Mouse (Mus musculus): Measurements from ENCODE around the gene 6430628N08Rik. TPM values are rescaled to one million over a fixed set of nuclear protein-coding genes. Genes with fewer than 3 reads are reported as not detected.

Gene 6430628N08Rik
- total and polyA plus RNA-seq, 3 experiments: not detected

- no peaks in the 10 kb centered on the region for H3K9me3 ChIP-seq (replicated peaks)
- TF ChIP-seq CTCF (IDR thresholded peaks at IDR 0.05; ENCODE audit: low read depth, low read length): no peak
- TF ChIP-seq TAL1 (conservative IDR thresholded peaks at IDR 0.05; ENCODE audit: low read depth, low read length): no peak
- DNase-seq (ENCODE audit: low spot score) (no peak), ATAC-seq (ENCODE audit: extremely low read depth, insufficient number of reproducible peaks, low FRiP score, poor library complexity, severe bottlenecking) (no peak)
- no peaks in the 10 kb centered on the region for H3K4me1 ChIP-seq (ENCODE audit: insufficient read depth, low read depth, low read length)
- peaks cover 2% of the 10 kb centered on the region; the same call in 1 of the 2 replicates for H3K27me3 ChIP-seq (ENCODE audit: insufficient read depth, low read length)
- H3K4me3 ChIP-seq (ENCODE audit: low read depth, low read length): no peak overlapping the region
- peaks cover 59% of the 10 kb centered on the region for H3K36me3 ChIP-seq (replicated peaks)
These were observed 11.6 kb upstream of the 6430628N08Rik start for GRCm38 (mm10) chr4:115878828-115879227.

- H3K36me3 ChIP-seq (replicated peaks): peaks cover 35% of the 10 kb centered on the region
- ATAC-seq (ENCODE audit: extremely low read depth, insufficient number of reproducible peaks, low FRiP score, poor library complexity, severe bottlenecking): no peak
- DNase-seq (ENCODE audit: low spot score): no peak
- peaks cover 11% of the 10 kb centered on the region; the same call in 1 of the 2 replicates for H3K27me3 ChIP-seq (ENCODE audit: insufficient read depth, low read length)
- no peak overlapping the region for H3K4me3 ChIP-seq (ENCODE audit: low read depth, low read length)
- H3K4me1 ChIP-seq (ENCODE audit: insufficient read depth, low read depth, low read length): no peaks in the 10 kb centered on the region
- H3K9me3 ChIP-seq (replicated peaks): no peaks in the 10 kb centered on the region
- TF ChIP-seq POLR2AphosphoS5 (IDR thresholded peaks at IDR 0.05; ENCODE audit: insufficient replicate concordance, low read depth, low read length) (no peak), GATA2 (IDR thresholded peaks at IDR 0.05; ENCODE audit: borderline replicate concordance, low read depth, low read length) (no peak), TAL1 (conservative IDR thresholded peaks at IDR 0.05; ENCODE audit: low read depth, low read length) (no peak), CTCF (IDR thresholded peaks at IDR 0.05; ENCODE audit: low read depth, low read length) (no peak), GATA1 (IDR thresholded peaks at IDR 0.05; ENCODE audit: borderline replicate concordance, low read length) (no peak)
These were observed 9.3 kb upstream of the 6430628N08Rik start for GRCm38 (mm10) chr4:115881183-115881582.

- TF ChIP-seq TAL1 (conservative IDR thresholded peaks at IDR 0.05; ENCODE audit: low read depth, low read length) (no peak), POLR2AphosphoS5 (IDR thresholded peaks at IDR 0.05; ENCODE audit: insufficient replicate concordance, low read depth, low read length) (no peak), CTCF (IDR thresholded peaks at IDR 0.05; ENCODE audit: low read depth, low read length) (no peak), GATA1 (IDR thresholded peaks at IDR 0.05; ENCODE audit: borderline replicate concordance, low read length) (no peak), GATA2 (IDR thresholded peaks at IDR 0.05; ENCODE audit: borderline replicate concordance, low read depth, low read length) (no peak)
- no peak for DNase-seq (ENCODE audit: low spot score)
- Histone ChIP-seq H3K36me3 (replicated peaks) (peaks cover 25% of the 10 kb centered on the region), H3K27me3 (ENCODE audit: insufficient read depth, low read length) (peaks cover 11% of the 10 kb centered on the region; the same call in 1 of the 2 replicates), H3K9me3 (replicated peaks) (no peaks in the 10 kb centered on the region), H3K4me1 (ENCODE audit: insufficient read depth, low read depth, low read length) (no peaks in the 10 kb centered on the region), H3K4me3 (ENCODE audit: low read depth, low read length) (no peak overlapping the region)
- ATAC-seq (ENCODE audit: extremely low read depth, insufficient number of reproducible peaks, low FRiP score, poor library complexity, severe bottlenecking): no peak
These were observed 8.3 kb upstream of the 6430628N08Rik start for GRCm38 (mm10) chr4:115882195-115882594.

GRCm38 (mm10) chr4:115884022-115884421 is 6.4 kb upstream of the 6430628N08Rik start, which contains the start of gene Kncn:
Kncn (plus strand) TSS chr4:115884400.
- peaks cover 8% of the 10 kb centered on the region for H3K36me3 ChIP-seq (replicated peaks)
- peaks cover 14% of the 10 kb centered on the region for H3K27me3 ChIP-seq (ENCODE audit: insufficient read depth, low read length)
- no peaks in the 10 kb centered on the region for H3K9me3 ChIP-seq (replicated peaks)
- TF ChIP-seq GATA2 (IDR thresholded peaks at IDR 0.05; ENCODE audit: borderline replicate concordance, low read depth, low read length) (no peak), POLR2AphosphoS5 (IDR thresholded peaks at IDR 0.05; ENCODE audit: insufficient replicate concordance, low read depth, low read length) (no peak), CTCF (IDR thresholded peaks at IDR 0.05; ENCODE audit: low read depth, low read length) (no peak), TAL1 (conservative IDR thresholded peaks at IDR 0.05; ENCODE audit: low read depth, low read length) (no peak), GATA1 (IDR thresholded peaks at IDR 0.05; ENCODE audit: borderline replicate concordance, low read length) (no peak)
- DNase-seq (ENCODE audit: low spot score): no peak
- ATAC-seq (ENCODE audit: extremely low read depth, insufficient number of reproducible peaks, low FRiP score, poor library complexity, severe bottlenecking): no peak
- H3K4me1 ChIP-seq (ENCODE audit: insufficient read depth, low read depth, low read length): no peaks in the 10 kb centered on the region
- no peak within 1 kb of the TSS for H3K4me3 ChIP-seq (ENCODE audit: low read depth, low read length)

GRCm38 (mm10) chr4:115885846-115886245 is 4.6 kb upstream of the 6430628N08Rik start:
- Histone ChIP-seq H3K36me3 (replicated peaks) (no peaks in the 10 kb centered on the region), H3K4me3 (ENCODE audit: low read depth, low read length) (no peak overlapping the region), H3K27me3 (ENCODE audit: insufficient read depth, low read length) (peaks cover 24% of the 10 kb centered on the region), H3K4me1 (ENCODE audit: insufficient read depth, low read depth, low read length) (peaks cover 10% of the 10 kb centered on the region), H3K9me3 (replicated peaks) (no peaks in the 10 kb centered on the region)
- no peak for ATAC-seq (ENCODE audit: extremely low read depth, insufficient number of reproducible peaks, low FRiP score, poor library complexity, severe bottlenecking)
- TF ChIP-seq TAL1 (conservative IDR thresholded peaks at IDR 0.05; ENCODE audit: low read depth, low read length) (no peak), GATA1 (IDR thresholded peaks at IDR 0.05; ENCODE audit: borderline replicate concordance, low read length) (no peak), POLR2AphosphoS5 (IDR thresholded peaks at IDR 0.05; ENCODE audit: insufficient replicate concordance, low read depth, low read length) (no peak), CTCF (IDR thresholded peaks at IDR 0.05; ENCODE audit: low read depth, low read length) (no peak), GATA2 (IDR thresholded peaks at IDR 0.05; ENCODE audit: borderline replicate concordance, low read depth, low read length) (no peak)
- no peak for DNase-seq (ENCODE audit: low spot score)

GRCm38 (mm10) chr4:115886875-115887274 is 3.6 kb upstream of the 6430628N08Rik start:
- ATAC-seq (ENCODE audit: extremely low read depth, insufficient number of reproducible peaks, low FRiP score, poor library complexity, severe bottlenecking): no peak
- Histone ChIP-seq H3K9me3 (replicated peaks) (no peaks in the 10 kb centered on the region), H3K4me1 (ENCODE audit: insufficient read depth, low read depth, low read length) (peaks cover 10% of the 10 kb centered on the region), H3K4me3 (ENCODE audit: low read depth, low read length) (no peak overlapping the region), H3K27me3 (ENCODE audit: insufficient read depth, low read length) (peaks cover 34% of the 10 kb centered on the region), H3K36me3 (replicated peaks) (no peaks in the 10 kb centered on the region)
- DNase-seq (ENCODE audit: low spot score): peak; percentile 21
- TF ChIP-seq GATA2 (IDR thresholded peaks at IDR 0.05; ENCODE audit: borderline replicate concordance, low read depth, low read length): no peak
- TF ChIP-seq TAL1 (conservative IDR thresholded peaks at IDR 0.05; ENCODE audit: low read depth, low read length): no peak
- TF ChIP-seq POLR2AphosphoS5 (IDR thresholded peaks at IDR 0.05; ENCODE audit: insufficient replicate concordance, low read depth, low read length): no peak
- TF ChIP-seq GATA1 (IDR thresholded peaks at IDR 0.05; ENCODE audit: borderline replicate concordance, low read length): no peak
- TF ChIP-seq CTCF (IDR thresholded peaks at IDR 0.05; ENCODE audit: low read depth, low read length): no peak

All from G1E (cell line).